Mouse (Mus musculus) cortical plate, adult 2 months (tissue): ENCODE data around the gene Dcdc2c. TPM values are rescaled to one million over a fixed set of nuclear protein-coding genes. Genes with fewer than 3 reads are reported as not detected.

Experiments
- H3K27ac ChIP-seq: fragments of 200-500 bp; 2 replicates; pipeline ENCODE4 v1.5.1; 2012; ENCODE audit warnings: low read length, control low read depth, inconsistent platforms; ENCODE audit not compliant: insufficient read depth
- H3K4me1 ChIP-seq: fragments of 200-500 bp; 2 replicates; pipeline ENCODE4 v1.6.1; 2011; ENCODE audit warnings: low read length; ENCODE audit not compliant: control insufficient read depth, insufficient read depth
- H3K4me3 ChIP-seq: fragments of 200-500 bp; 2 replicates; pipeline ENCODE4 v1.5.1; 2011; ENCODE audit warnings: mild to moderate bottlenecking, low read length, control low read depth; ENCODE audit not compliant: insufficient read depth
- CTCF ChIP-seq: fragments of 200-500 bp; IDR thresholded peaks from 2 replicates; pipeline ENCODE4 v1.5.1; 2011; ENCODE audit warnings: mild to moderate bottlenecking, control low read depth, low read length; ENCODE audit not compliant: insufficient read depth; ENCODE audit errors: extremely low read depth
- POLR2A ChIP-seq: fragments of 200-500 bp; IDR thresholded peaks from 2 replicates; pipeline ENCODE4 v1.6.1; 2011; ENCODE audit warnings: mild to moderate bottlenecking, low read length, control low read depth; ENCODE audit not compliant: insufficient read depth; ENCODE audit errors: extremely low read depth
- polyA plus RNA-seq: library from polyadenylated mRNA; depleted of rRNA; stranded (reverse); fragments of >200 nt; gene quantifications from 2 replicates; pipeline ENCODE4 v1.2.3, GENCODE M21; 2012; rRNA removed

Dcdc2c gene
- polyA plus RNA-seq, result 0.68 and 0.77 TPM in 2 replicates

- H3K4me3 ChIP-seq, result no peak within 1 kb of the TSS
These were observed at the start of gene Dcdc2c for GRCm38 (mm10) chr12:28552299-28552698. TSS of gene Dcdc2c (minus strand) at chr12:28552399.

DNA sequence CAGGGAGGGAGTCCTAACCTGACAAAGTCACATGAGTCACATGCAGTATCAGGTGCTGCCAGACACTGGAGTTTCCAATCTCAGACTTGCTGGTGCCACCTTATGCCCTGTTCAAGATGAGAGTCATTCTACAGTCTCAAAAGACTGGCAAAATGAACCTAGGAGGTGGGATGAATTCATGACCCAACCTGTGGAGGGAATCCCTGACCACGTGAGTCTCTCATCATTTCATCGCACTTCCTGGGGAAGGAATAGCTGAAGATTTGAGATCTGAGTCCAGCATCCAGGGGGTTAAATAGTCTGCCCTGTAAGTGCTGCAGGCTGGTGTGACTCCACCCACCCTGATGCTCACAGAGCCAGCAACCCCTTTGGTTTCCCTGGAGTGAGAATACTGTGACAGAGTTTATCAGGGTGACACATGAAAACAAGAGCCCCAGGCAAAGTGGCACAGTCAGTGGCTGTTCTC lies 46.4 kb upstream of the Dcdc2c start:
- Histone ChIP-seq H3K4me1 (no peaks in the 10 kb centered on the region), H3K27ac (no peak overlapping the region), H3K4me3 (no peak overlapping the region)
- no peak for TF ChIP-seq CTCF

More at GRCm38 (mm10) chr12:28552299-28552698, at the start of gene Dcdc2c:
- Histone ChIP-seq H3K4me1 (no peaks in the 10 kb centered on the region), H3K27ac (no peak within 1 kb of the TSS)
- TF ChIP-seq POLR2A (no peak), CTCF (no peak)

GRCm38 (mm10) chr12:28598110-28598509 lies 45.9 kb upstream of the Dcdc2c start:
- no peaks in the 10 kb centered on the region for H3K4me1 ChIP-seq
- TF ChIP-seq CTCF, result no peak
- TF ChIP-seq POLR2A, result no peak
- H3K4me3 ChIP-seq, result no peak overlapping the region
- H3K27ac ChIP-seq, result no peak overlapping the region

GRCm38 (mm10) chr12:28597699-28598098 lies 45.5 kb upstream of the Dcdc2c start:
- H3K4me1 ChIP-seq, result no peaks in the 10 kb centered on the region
- no peak overlapping the region for H3K4me3 ChIP-seq
- H3K27ac ChIP-seq, result no peak overlapping the region

DNA sequence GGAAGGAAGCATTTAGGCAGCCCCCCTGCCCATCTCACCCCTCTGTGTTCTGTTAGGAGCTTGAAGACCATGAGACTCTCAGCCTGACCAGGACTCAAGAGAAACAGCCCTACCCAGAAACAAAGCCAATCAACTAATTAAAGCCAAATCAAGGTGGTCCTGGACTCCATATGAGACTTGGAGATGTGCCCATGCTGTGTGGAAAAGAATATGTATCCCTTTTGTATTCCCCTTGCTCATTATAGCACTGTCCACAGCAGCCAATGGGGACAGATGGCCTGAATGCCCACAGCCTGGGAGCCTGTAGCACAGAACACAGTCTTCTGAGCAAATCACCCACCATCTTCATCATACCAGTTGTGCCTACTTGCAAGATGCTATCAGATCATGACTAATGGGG lies 44.7 kb upstream of the Dcdc2c start:
- no peaks in the 10 kb centered on the region for H3K4me1 ChIP-seq
- TF ChIP-seq CTCF (no peak), POLR2A (no peak)

More at GRCm38 (mm10) chr12:28597699-28598098, 45.5 kb upstream of the Dcdc2c start:
- no peak for TF ChIP-seq POLR2A
- TF ChIP-seq CTCF, result no peak

GRCm38 (mm10) chr12:28590428-28590827 lies 38.2 kb upstream of the Dcdc2c start:
- H3K4me3 ChIP-seq, result no peak overlapping the region
- H3K27ac ChIP-seq, result no peak overlapping the region
- TF ChIP-seq CTCF, result no peak
- TF ChIP-seq POLR2A, result no peak
- peaks cover 1% of the 10 kb centered on the region; the same call in 1 of the 2 replicates for H3K4me1 ChIP-seq

More for the DNA sequence above, 44.7 kb upstream of the Dcdc2c start:
- Histone ChIP-seq H3K27ac (no peak overlapping the region), H3K4me3 (no peak overlapping the region)

DNA sequence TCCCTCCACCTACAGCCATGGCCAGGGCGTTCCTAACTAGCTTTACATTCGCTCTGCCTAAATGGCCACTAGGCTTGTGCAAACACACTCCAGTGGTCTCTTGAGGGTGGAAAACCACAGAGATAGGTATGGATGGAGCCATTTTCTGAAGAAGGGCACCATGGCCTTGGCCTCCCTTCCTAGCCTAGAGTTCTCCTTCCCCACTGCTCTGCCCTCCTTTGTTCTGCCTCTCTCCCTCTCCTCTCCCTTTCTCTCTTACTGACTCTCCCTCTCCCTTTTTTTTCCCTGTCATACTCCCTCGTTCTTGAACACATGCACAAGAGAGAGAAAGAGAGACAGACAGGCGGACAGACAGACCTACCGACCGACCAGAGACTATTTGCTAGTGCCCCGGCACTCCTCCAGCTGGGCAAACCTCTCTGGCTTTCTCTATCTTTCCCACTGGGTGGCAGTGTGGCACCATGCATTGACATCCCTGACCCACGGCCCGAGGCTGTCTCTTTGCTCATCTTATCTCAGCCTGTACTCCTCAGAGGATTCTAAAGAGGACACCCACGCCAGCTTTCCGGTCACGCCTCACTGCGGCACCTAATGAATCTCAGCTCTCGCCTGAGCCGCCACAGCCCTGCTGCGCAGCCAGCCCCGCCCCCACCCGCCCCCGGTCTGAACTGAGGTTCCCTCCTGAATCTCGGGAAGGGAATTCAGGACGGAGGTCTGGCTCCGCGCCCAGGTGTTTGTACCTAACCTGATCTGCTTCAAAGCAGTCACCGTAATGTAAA lies 37.1 kb upstream of the Dcdc2c start:
- peaks cover 1% of the 10 kb centered on the region; the same call in 1 of the 2 replicates for H3K4me1 ChIP-seq
- H3K27ac ChIP-seq, result peak overlapping the region; percentile 74
- peak overlapping the region; percentile 0 for H3K4me3 ChIP-seq
- TF ChIP-seq CTCF (peak; percentile 95), POLR2A (no peak)

GRCm38 (mm10) chr12:28587949-28588348 lies 35.8 kb upstream of the Dcdc2c start:
- Histone ChIP-seq H3K27ac (peak overlapping the region; percentile 74), H3K4me3 (no peak overlapping the region), H3K4me1 (peaks cover 1% of the 10 kb centered on the region; the same call in 1 of the 2 replicates)
- TF ChIP-seq CTCF (no peak), POLR2A (peak; percentile 65)

GRCm38 (mm10) chr12:28584036-28584435 lies 31.8 kb upstream of the Dcdc2c start:
- TF ChIP-seq POLR2A (no peak), CTCF (no peak)
- H3K4me1 ChIP-seq, result 0 out of 2 replicates have a peak, but pooled peaks cover 1% of the 10 kb centered on the region
- H3K27ac ChIP-seq, result no peak overlapping the region
- H3K4me3 ChIP-seq, result no peak overlapping the region

- no peak for TF ChIP-seq POLR2A
- no peaks in the 10 kb centered on the region for H3K4me1 ChIP-seq
These were observed 30.2 kb upstream of the Dcdc2c start, which contains the start of gene Allc for GRCm38 (mm10) chr12:28582423-28582822. TSS of gene Allc (minus strand) at chr12:28582523.

More at GRCm38 (mm10) chr12:28582423-28582822, 30.2 kb upstream of the Dcdc2c start, which contains the start of gene Allc:
- no peak within 1 kb of the TSS for H3K27ac ChIP-seq
- H3K4me3 ChIP-seq, result no peak within 1 kb of the TSS
